Mouse (Mus musculus) embryonic facial prominence, embryonic 15.5 days (tissue): ENCODE results near the gene E130114P18Rik. TPM values are rescaled to one million over a fixed set of nuclear protein-coding genes. Genes with fewer than 3 reads are reported as not detected.
A peak's percentile ranks its signal among the peaks of the same experiment; 100 is the strongest.

ENCODE experiments used
- ATAC-seq: fragments of 200-750 bp; cut with Nextera tagmentation; 2 replicates; pipeline ENCODE4 v1.8.0; 2017; ENCODE audit warnings: low read depth, moderate TSS enrichment; ENCODE audit not compliant: insufficient number of reproducible peaks, low FRiP score, low TSS enrichment
- H3K27ac ChIP-seq: fragments of 300-500 bp; sonication (generic); replicated peaks from 2 replicates; pipeline ENCODE4 v1.5.1; 2015; ENCODE audit warnings: mild to moderate bottlenecking, inconsistent platforms
- H3K27me3 ChIP-seq: fragments of 300-500 bp; sonication (generic); 2 replicates; pipeline ENCODE4 v1.6.1; 2015; ENCODE audit warnings: inconsistent platforms
- H3K36me3 ChIP-seq: fragments of 300-500 bp; sonication (generic); 2 replicates; pipeline ENCODE4 v1.6.1; 2015; ENCODE audit warnings: mild to moderate bottlenecking, inconsistent platforms
- H3K4me1 ChIP-seq: fragments of 300-500 bp; sonication (generic); 2 replicates; pipeline ENCODE4 v1.6.1; 2015; ENCODE audit warnings: inconsistent platforms
- H3K4me2 ChIP-seq: fragments of 300-500 bp; sonication (generic); replicated peaks from 2 replicates; pipeline ENCODE4 v1.6.1; 2015; ENCODE audit warnings: mild to moderate bottlenecking, inconsistent platforms
- H3K4me3 ChIP-seq: fragments of 300-500 bp; sonication (generic); replicated peaks from 2 replicates; pipeline ENCODE4 v1.5.1; 2015; ENCODE audit warnings: mild to moderate bottlenecking, inconsistent platforms
- H3K9ac ChIP-seq: fragments of 300-500 bp; sonication (generic); 2 replicates; pipeline ENCODE4 v1.6.1; 2015; ENCODE audit warnings: inconsistent platforms
- H3K9me3 ChIP-seq: fragments of 300-500 bp; sonication (generic); replicated peaks from 2 replicates; pipeline ENCODE4 v1.6.1; 2016; ENCODE audit warnings: inconsistent platforms
- WGBS: fragments of 180-500 bp; shearing (Covaris S2); methylation state at CpG from one replicate; pipeline ENCODE4 v1.1.7; 2015; 5-methylcytosine and 5-hydroxymethylcytosine counted together
- polyA plus RNA-seq: library from polyadenylated mRNA; unstranded; fragments of >200 nt; fragmentation: Nextera tagmentation; extraction: Ambion mirVana; gene quantifications from 2 replicates; pipeline ENCODE4 v1.2.1, GENCODE M21; 2015

E130114P18Rik gene
- polyA plus RNA-seq, 1 experiment from 2014 or later, result 4.2 TPM

- H3K9ac ChIP-seq, result peak overlapping the region; percentile 18; the same call in 1 of the 2 replicates
- ATAC-seq, result no peak
- peak overlapping the region; percentile 83 for H3K4me3 ChIP-seq
- H3K4me1 ChIP-seq, result peaks cover 26% of the 10 kb centered on the region
- H3K27ac ChIP-seq, result peak overlapping the region; percentile 97
- no peaks in the 10 kb centered on the region for H3K27me3 ChIP-seq
- peak overlapping the region; percentile 76 for H3K4me2 ChIP-seq
- H3K9me3 ChIP-seq, result no peaks in the 10 kb centered on the region
- no peaks in the 10 kb centered on the region for H3K36me3 ChIP-seq
- 1% methylated on average over 20 of the region's 20 CpGs for WGBS
These were observed 2.2 kb downstream of the E130114P18Rik start for GRCm38 (mm10) chr4:97775494-97776265.

- no peaks in the 10 kb centered on the region for H3K27me3 ChIP-seq
- H3K4me3 ChIP-seq, result peak overlapping the region; percentile 83
- ATAC-seq, result no peak
- peak overlapping the region; percentile 76 for H3K4me2 ChIP-seq
- H3K9ac ChIP-seq, result peak overlapping the region; percentile 4; the same call in 1 of the 2 replicates
- H3K36me3 ChIP-seq, result no peaks in the 10 kb centered on the region
- H3K9me3 ChIP-seq, result no peaks in the 10 kb centered on the region
- peak overlapping the region; percentile 97 for H3K27ac ChIP-seq
- under 1% methylated on average over 13 of the region's 13 CpGs for WGBS
- peaks cover 26% of the 10 kb centered on the region for H3K4me1 ChIP-seq
These were observed 2.8 kb downstream of the E130114P18Rik start for GRCm38 (mm10) chr4:97775059-97775458.

DNA sequence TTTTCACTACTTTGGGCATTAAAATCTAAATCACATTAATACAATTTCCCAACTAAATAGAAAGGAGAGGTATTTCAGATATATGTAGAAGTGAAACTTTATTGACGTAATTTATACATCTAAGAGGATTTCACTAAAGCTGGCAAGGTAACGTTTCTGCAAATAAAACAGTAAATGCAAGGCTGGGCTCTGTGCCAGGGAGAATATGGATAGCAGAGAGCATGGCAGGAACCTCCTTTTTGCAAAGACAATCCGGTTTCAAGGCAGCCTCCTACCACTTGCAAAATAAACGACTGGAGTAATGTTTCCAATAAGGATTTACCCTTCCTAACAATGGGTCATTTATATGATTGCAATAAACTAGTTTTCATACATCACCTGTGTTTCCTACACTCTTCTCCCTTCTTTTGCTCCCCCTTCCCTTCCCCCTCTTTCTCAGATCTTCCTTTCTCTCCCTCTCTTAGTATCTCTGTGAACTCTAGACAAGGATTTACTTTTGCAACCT lies 3.4 kb downstream of the E130114P18Rik start:
- H3K4me1 ChIP-seq, result peaks cover 26% of the 10 kb centered on the region
- no peaks in the 10 kb centered on the region for H3K27me3 ChIP-seq
- WGBS, result 8% methylated on average over 4 of the region's 4 CpGs
- H3K4me2 ChIP-seq, result peak overlapping the region; percentile 76
- H3K9ac ChIP-seq, result peak overlapping the region; percentile 4; the same call in 1 of the 2 replicates
- no peaks in the 10 kb centered on the region for H3K9me3 ChIP-seq
- ATAC-seq, result no peak
- peak overlapping the region; percentile 83 for H3K4me3 ChIP-seq
- H3K27ac ChIP-seq, result peak overlapping the region; percentile 97
- no peaks in the 10 kb centered on the region for H3K36me3 ChIP-seq

DNA sequence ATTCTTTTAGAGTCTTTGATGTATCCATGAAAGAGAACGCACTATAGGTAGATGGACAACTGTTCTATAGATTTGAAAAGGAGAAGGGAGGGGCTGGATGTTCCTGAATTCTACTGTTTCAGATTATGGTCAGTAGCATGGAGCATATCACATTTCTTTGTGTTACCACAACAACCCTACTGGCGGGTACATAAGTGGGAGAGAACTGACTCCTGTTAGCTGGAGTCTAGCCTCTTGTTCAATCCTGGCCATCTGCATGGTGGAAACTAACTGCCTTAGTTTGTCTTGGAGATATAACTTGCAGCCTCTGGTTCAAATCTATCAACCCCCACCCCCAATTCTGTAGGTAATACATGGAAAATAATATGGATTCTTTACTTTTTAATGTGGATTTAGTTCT lies 4.1 kb downstream of the E130114P18Rik start:
- H3K4me1 ChIP-seq, result peaks cover 26% of the 10 kb centered on the region
- no peak overlapping the region for H3K9ac ChIP-seq
- peak overlapping the region; percentile 76 for H3K4me2 ChIP-seq
- ATAC-seq, result no peak
- H3K4me3 ChIP-seq, result peak overlapping the region; percentile 49
- 52% methylated on average over 2 of the region's 2 CpGs for WGBS
- H3K27ac ChIP-seq, result peak overlapping the region; percentile 97
- no peaks in the 10 kb centered on the region for H3K36me3 ChIP-seq
- no peaks in the 10 kb centered on the region for H3K27me3 ChIP-seq
- H3K9me3 ChIP-seq, result no peaks in the 10 kb centered on the region

DNA sequence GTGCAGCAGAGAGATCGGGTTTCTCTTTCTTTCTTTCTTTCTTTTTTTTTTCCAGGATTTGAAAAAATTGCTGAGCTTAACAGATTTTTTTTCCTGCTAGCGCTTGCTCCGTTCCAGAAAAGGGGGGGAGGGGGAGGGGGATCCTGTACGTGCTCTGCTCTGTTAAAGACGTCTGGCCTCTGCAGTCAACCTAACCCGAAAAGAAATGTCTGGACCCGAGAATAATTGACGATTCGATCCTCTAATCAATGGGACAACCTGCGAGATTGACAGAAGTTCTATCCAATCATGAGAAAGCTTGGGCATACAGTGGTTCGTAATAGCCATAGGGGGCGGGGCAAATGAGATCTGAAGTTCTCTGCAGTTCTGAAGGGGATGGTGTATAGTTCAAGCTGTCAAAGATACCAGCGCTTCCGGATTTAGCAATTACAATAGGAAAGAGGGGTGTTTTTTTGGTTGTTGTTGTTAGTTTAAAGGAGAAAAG lies 4.7 kb downstream of the E130114P18Rik start:
- Histone ChIP-seq H3K9me3 (no peaks in the 10 kb centered on the region), H3K4me2 (peak overlapping the region; percentile 76), H3K36me3 (no peaks in the 10 kb centered on the region), H3K27me3 (no peaks in the 10 kb centered on the region), H3K4me3 (peak overlapping the region; percentile 49), H3K4me1 (peaks cover 26% of the 10 kb centered on the region), H3K27ac (peak overlapping the region; percentile 97), H3K9ac (peak overlapping the region; percentile 7; the same call in 1 of the 2 replicates)
- WGBS, result 0% methylated on average over 14 of the region's 14 CpGs
- peak; percentile 80 for ATAC-seq

DNA sequence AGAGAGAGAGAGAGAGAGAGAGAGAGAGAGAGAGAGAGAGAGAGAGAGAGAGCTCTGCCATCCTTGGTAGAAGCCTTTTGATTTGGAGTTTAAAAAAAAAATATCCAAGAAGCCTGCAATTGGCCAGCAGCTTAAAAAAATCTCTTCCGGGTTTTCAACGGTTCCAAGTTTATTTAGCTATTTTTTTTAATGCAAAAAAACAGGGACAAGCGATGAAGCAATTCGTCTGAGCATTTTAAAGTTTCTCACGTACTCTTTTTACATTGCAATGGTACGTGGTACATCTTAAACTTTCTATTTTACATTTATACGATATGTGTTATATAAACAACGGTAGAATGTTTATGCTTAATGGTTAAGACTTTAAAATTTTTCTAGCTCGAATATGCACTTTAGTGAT lies 5.2 kb downstream of the E130114P18Rik start, which contains the start of gene Nfia:
Gene Nfia (plus strand): TSS at position 94 of the 400 bp plus-strand sequence.
- no peak for ATAC-seq
- Histone ChIP-seq H3K36me3 (no peaks in the 10 kb centered on the region), H3K27me3 (no peaks in the 10 kb centered on the region), H3K27ac (peak within 1 kb of the TSS; percentile 97), H3K4me3 (peak within 1 kb of the TSS; percentile 49), H3K9me3 (no peaks in the 10 kb centered on the region), H3K9ac (peak within 1 kb of the TSS; percentile 37), H3K4me1 (peaks cover 26% of the 10 kb centered on the region), H3K4me2 (peak within 1 kb of the TSS; percentile 76)
- under 1% methylated on average over 9 of the region's 9 CpGs for WGBS

DNA sequence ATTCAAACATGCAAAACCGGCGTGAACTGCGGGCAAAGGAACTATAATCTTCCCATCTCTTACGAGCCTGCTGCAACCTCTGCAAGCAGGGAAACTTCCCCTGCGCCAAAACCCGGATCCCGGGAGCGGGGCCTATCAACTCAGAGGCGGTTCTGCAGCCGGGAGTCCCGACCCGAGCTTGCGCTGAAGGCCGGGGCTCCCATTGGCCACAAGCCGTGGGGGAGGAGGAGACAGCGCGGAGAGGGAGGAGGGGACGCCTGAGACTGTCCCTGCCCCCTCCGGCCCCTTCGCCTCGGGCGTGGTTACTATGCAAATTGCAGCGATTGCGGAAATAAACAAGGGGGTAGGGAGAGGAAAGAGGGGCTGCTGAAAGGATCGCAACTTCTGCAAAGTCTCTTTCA lies 5.8 kb downstream of the E130114P18Rik start:
- no peaks in the 10 kb centered on the region for H3K27me3 ChIP-seq
- ATAC-seq, result peak; percentile 95
- peak overlapping the region; percentile 97 for H3K27ac ChIP-seq
- under 1% methylated on average over 25 of the region's 25 CpGs for WGBS
- H3K9me3 ChIP-seq, result no peaks in the 10 kb centered on the region
- peak overlapping the region; percentile 76 for H3K4me2 ChIP-seq
- peak overlapping the region; percentile 37 for H3K9ac ChIP-seq
- H3K4me3 ChIP-seq, result peak overlapping the region; percentile 49
- H3K36me3 ChIP-seq, result no peaks in the 10 kb centered on the region
- H3K4me1 ChIP-seq, result peaks cover 26% of the 10 kb centered on the region

- Histone ChIP-seq H3K4me2 (peak overlapping the region; percentile 76), H3K27me3 (no peaks in the 10 kb centered on the region), H3K4me1 (peaks cover 22% of the 10 kb centered on the region), H3K9ac (peak overlapping the region; percentile 37; the same call in 1 of the 2 replicates), H3K36me3 (no peaks in the 10 kb centered on the region), H3K4me3 (peak overlapping the region; percentile 49), H3K27ac (peak overlapping the region; percentile 97), H3K9me3 (no peaks in the 10 kb centered on the region)
- ATAC-seq, result no peak
- WGBS, result 12% methylated on average over 5 of the region's 5 CpGs
These were observed 6.5 kb downstream of the E130114P18Rik start for GRCm38 (mm10) chr4:97771426-97771825.

DNA sequence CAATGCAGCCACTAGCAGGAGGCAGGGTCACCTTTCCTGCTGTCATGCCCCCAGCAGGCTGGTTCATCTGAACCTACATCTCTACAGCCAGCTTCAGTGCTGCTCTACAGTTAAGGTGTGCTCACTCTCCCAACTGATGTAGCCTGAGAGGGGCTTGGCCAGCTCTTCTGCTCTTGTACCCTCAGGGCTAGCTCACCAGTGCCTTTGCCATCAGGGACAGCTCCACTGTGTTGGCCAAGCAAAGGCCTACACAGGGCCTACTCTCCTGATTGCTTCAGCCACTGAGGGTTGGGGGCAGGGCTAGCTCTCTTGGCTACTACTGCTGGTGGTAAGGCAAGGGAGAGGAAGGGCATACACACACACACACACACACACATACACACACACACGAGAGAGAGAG lies 8.0 kb downstream of the E130114P18Rik start:
- ATAC-seq, result no peak
- Histone ChIP-seq H3K4me2 (no peak overlapping the region), H3K27me3 (no peaks in the 10 kb centered on the region), H3K4me1 (peaks cover 14% of the 10 kb centered on the region), H3K9ac (no peak overlapping the region), H3K9me3 (no peaks in the 10 kb centered on the region), H3K27ac (no peak overlapping the region), H3K36me3 (no peaks in the 10 kb centered on the region), H3K4me3 (no peak overlapping the region)
- no CpG with 5 or more reads among the region's 1 CpGs for WGBS

DNA sequence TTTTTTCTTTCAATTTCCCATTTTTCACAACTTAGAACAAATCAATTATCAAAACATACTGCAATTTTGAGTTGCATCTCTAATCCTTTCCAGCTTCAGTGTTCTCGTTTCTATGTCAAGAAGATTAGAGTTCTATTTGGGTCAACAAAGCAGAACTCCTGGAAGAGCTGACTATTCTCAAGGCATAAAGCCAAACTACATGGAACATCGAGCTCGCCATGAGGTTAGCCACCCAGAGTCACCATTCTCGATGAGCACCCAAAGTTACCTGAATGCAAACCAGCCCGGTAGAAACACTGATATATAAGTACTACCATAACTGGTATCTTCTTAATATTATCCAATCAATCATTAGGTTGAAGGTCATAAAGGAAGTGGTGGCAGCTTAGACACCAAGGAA lies 10.4 kb downstream of the E130114P18Rik start:
- no peak for ATAC-seq
- H3K4me1 ChIP-seq, result no peaks in the 10 kb centered on the region
- whole genome bisulfite sequencing, result 92% methylated on average over 5 of the region's 5 CpGs
- H3K9me3 ChIP-seq, result no peaks in the 10 kb centered on the region
- H3K4me3 ChIP-seq, result no peak overlapping the region
- H3K9ac ChIP-seq, result no peak overlapping the region
- H3K36me3 ChIP-seq, result no peaks in the 10 kb centered on the region
- H3K4me2 ChIP-seq, result no peak overlapping the region
- no peak overlapping the region for H3K27ac ChIP-seq
- no peaks in the 10 kb centered on the region for H3K27me3 ChIP-seq

DNA sequence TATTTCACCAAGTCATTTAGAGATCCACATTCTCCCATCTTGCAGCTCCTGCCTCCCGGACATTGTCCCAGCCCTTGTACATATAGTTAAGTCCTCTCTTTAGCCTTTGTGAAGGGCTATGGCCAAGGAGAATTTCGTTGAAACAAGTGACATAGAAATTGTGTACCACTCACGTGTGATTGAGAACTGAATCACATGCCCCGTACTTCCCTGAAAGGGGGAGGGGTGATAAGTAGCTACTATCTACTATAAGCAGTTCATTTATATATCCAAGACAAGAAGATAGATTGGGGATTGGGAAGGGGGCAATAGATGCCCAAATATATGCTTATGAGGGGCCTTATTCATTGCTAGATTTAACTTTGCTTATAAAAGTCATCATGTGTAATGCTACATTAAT lies 10.9 kb downstream of the E130114P18Rik start:
- 78% methylated on average over 4 of the region's 4 CpGs for WGBS
- no peak for ATAC-seq
- Histone ChIP-seq H3K27me3 (no peaks in the 10 kb centered on the region), H3K9me3 (no peaks in the 10 kb centered on the region), H3K27ac (no peak overlapping the region), H3K9ac (no peak overlapping the region), H3K4me1 (no peaks in the 10 kb centered on the region), H3K4me3 (no peak overlapping the region), H3K36me3 (no peaks in the 10 kb centered on the region), H3K4me2 (no peak overlapping the region)
